Mouse (Mus musculus): ENCODE results near the gene Thtpa. TPM values are rescaled to one million over a fixed set of nuclear protein-coding genes. Genes with fewer than 3 reads are reported as not detected.
A peak's percentile ranks its signal among the peaks of the same experiment; 100 is the strongest.

Thtpa gene
- polyA plus RNA-seq, 1 experiment = 4.9 TPM

- Histone ChIP-seq H3K27me3 (ENCODE audit: control insufficient read depth, insufficient read depth, low read length) (no peaks in the 10 kb centered on the region), H3K36me3 (ENCODE audit: control insufficient read depth, insufficient read depth, low read length) (no peaks in the 10 kb centered on the region), H3K4me1 (ENCODE audit: control insufficient read depth, insufficient read depth, low read length) (peaks cover 2% of the 10 kb centered on the region; the same call in 1 of the 2 replicates), H3K4me3 (ENCODE audit: control insufficient read depth, low read depth, low read length) (no peak overlapping the region), H3K27ac (ENCODE audit: control insufficient read depth, insufficient read depth, low read depth, low read length) (no peak overlapping the region)
- TF ChIP-seq CTCF (IDR thresholded peaks at IDR 0.05; ENCODE audit: control insufficient read depth, insufficient read depth, insufficient replicate concordance, low read depth, low read length) = peak; percentile 59; the same call in 1 of the 2 replicates
- TF ChIP-seq POLR2A (IDR thresholded peaks at IDR 0.05; ENCODE audit: control insufficient read depth, low read depth, low read length) = no peak
Observed at GRCm38 (mm10) chr14:55121947-55122346, 27.4 kb downstream of the Thtpa start.

- Histone ChIP-seq H3K27me3 (ENCODE audit: control insufficient read depth, insufficient read depth, low read length) (no peaks in the 10 kb centered on the region), H3K36me3 (ENCODE audit: control insufficient read depth, insufficient read depth, low read length) (no peaks in the 10 kb centered on the region), H3K27ac (ENCODE audit: control insufficient read depth, insufficient read depth, low read depth, low read length) (no peak overlapping the region), H3K4me1 (ENCODE audit: control insufficient read depth, insufficient read depth, low read length) (peaks cover 2% of the 10 kb centered on the region; the same call in 1 of the 2 replicates), H3K4me3 (ENCODE audit: control insufficient read depth, low read depth, low read length) (no peak overlapping the region)
- TF ChIP-seq POLR2A (IDR thresholded peaks at IDR 0.05; ENCODE audit: control insufficient read depth, low read depth, low read length) (no peak), CTCF (IDR thresholded peaks at IDR 0.05; ENCODE audit: control insufficient read depth, insufficient read depth, insufficient replicate concordance, low read depth, low read length) (no peak)
Observed at GRCm38 (mm10) chr14:55122359-55122758, 27.8 kb downstream of the Thtpa start.

DNA sequence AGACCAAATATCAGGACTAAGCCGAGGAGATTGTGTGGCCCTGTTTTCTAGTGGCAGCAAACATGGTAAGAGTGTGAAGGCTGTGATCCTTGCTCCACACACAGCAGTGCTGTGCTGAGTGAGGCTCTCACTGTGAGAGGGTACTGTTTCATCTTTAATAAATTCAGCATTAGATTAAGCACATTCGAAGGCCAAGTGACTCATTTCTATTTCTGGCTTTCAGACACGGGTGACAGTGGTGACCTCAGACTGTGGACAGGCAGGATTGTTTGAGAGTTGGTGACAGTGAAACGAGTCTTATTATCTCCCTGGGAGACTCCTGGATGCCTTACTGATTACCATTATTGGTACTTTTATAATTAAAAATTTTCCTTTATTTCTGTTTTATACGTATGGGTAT, 31.1 kb downstream of the Thtpa start:
- no peak overlapping the region for H3K27ac ChIP-seq (ENCODE audit: control insufficient read depth, insufficient read depth, low read depth, low read length)
- H3K27me3 ChIP-seq (ENCODE audit: control insufficient read depth, insufficient read depth, low read length) = no peaks in the 10 kb centered on the region
- no peaks in the 10 kb centered on the region for H3K36me3 ChIP-seq (ENCODE audit: control insufficient read depth, insufficient read depth, low read length)
- no peak for TF ChIP-seq CTCF (IDR thresholded peaks at IDR 0.05; ENCODE audit: control insufficient read depth, insufficient read depth, insufficient replicate concordance, low read depth, low read length)
- no peak for TF ChIP-seq POLR2A (IDR thresholded peaks at IDR 0.05; ENCODE audit: control insufficient read depth, low read depth, low read length)
- H3K4me3 ChIP-seq (ENCODE audit: control insufficient read depth, low read depth, low read length) = no peak overlapping the region
- H3K4me1 ChIP-seq (ENCODE audit: control insufficient read depth, insufficient read depth, low read length) = no peaks in the 10 kb centered on the region

DNA sequence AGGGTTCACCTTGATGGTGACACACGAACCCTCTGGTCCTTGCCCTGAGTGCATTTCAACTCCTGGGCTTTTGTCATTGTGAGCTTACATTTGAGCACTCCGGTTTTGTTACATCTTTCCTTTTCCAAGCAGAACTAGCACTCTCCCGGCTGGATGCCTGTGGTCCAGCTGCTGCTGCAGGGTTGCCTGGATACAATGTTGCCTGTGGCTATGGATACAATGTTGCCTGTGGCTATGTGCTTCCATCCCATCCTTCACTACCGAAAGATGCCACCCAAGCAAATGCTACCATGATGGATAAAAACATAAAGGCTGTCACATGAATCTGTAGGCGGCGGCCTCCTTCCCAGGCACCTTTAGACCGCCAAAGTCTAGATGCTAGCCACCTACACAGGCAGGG, 31.9 kb downstream of the Thtpa start:
- TF ChIP-seq POLR2A (IDR thresholded peaks at IDR 0.05; ENCODE audit: control insufficient read depth, low read depth, low read length) (no peak), CTCF (IDR thresholded peaks at IDR 0.05; ENCODE audit: control insufficient read depth, insufficient read depth, insufficient replicate concordance, low read depth, low read length) (no peak)
- Histone ChIP-seq H3K4me3 (ENCODE audit: control insufficient read depth, low read depth, low read length) (no peak overlapping the region), H3K27ac (ENCODE audit: control insufficient read depth, insufficient read depth, low read depth, low read length) (no peak overlapping the region), H3K27me3 (ENCODE audit: control insufficient read depth, insufficient read depth, low read length) (no peaks in the 10 kb centered on the region), H3K4me1 (ENCODE audit: control insufficient read depth, insufficient read depth, low read length) (no peaks in the 10 kb centered on the region), H3K36me3 (ENCODE audit: control insufficient read depth, insufficient read depth, low read length) (no peaks in the 10 kb centered on the region)

- Histone ChIP-seq H3K4me3 (ENCODE audit: control insufficient read depth, low read depth, low read length) (no peak overlapping the region), H3K4me1 (ENCODE audit: control insufficient read depth, insufficient read depth, low read length) (no peaks in the 10 kb centered on the region), H3K27me3 (ENCODE audit: control insufficient read depth, insufficient read depth, low read length) (no peaks in the 10 kb centered on the region), H3K27ac (ENCODE audit: control insufficient read depth, insufficient read depth, low read depth, low read length) (no peak overlapping the region), H3K36me3 (ENCODE audit: control insufficient read depth, insufficient read depth, low read length) (no peaks in the 10 kb centered on the region)
- no peak for TF ChIP-seq CTCF (IDR thresholded peaks at IDR 0.05; ENCODE audit: control insufficient read depth, insufficient read depth, insufficient replicate concordance, low read depth, low read length)
- no peak for TF ChIP-seq POLR2A (IDR thresholded peaks at IDR 0.05; ENCODE audit: control insufficient read depth, low read depth, low read length)
Observed at GRCm38 (mm10) chr14:55135676-55136075, 41.1 kb downstream of the Thtpa start.

GRCm38 (mm10) chr14:55139313-55139712, 44.7 kb downstream of the Thtpa start:
- Histone ChIP-seq H3K4me3 (ENCODE audit: control insufficient read depth, low read depth, low read length) (no peak overlapping the region), H3K36me3 (ENCODE audit: control insufficient read depth, insufficient read depth, low read length) (no peaks in the 10 kb centered on the region), H3K27me3 (ENCODE audit: control insufficient read depth, insufficient read depth, low read length) (no peaks in the 10 kb centered on the region), H3K4me1 (ENCODE audit: control insufficient read depth, insufficient read depth, low read length) (no peaks in the 10 kb centered on the region), H3K27ac (ENCODE audit: control insufficient read depth, insufficient read depth, low read depth, low read length) (no peak overlapping the region)
- TF ChIP-seq POLR2A (IDR thresholded peaks at IDR 0.05; ENCODE audit: control insufficient read depth, low read depth, low read length) (no peak), CTCF (IDR thresholded peaks at IDR 0.05; ENCODE audit: control insufficient read depth, insufficient read depth, insufficient replicate concordance, low read depth, low read length) (no peak)

DNA sequence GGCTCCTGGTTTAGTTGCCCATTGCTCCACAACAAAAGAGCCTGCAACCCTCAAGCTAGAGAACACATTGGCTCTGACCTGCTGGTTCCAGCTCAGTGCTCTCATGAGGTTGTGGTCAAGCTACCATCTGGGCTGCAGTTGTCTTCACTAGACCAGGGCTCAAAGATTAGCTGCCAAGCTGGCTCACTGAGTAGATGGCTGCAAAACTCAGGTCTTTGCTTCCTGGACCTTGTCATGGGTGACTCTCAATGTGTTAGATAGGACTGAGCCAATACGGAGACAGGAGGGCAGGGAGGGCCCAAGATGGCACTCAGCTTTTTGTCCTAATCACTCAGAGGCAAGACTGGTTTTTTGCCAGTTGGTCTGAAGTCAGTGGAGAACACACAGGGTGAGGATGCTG, 51.7 kb downstream of the Thtpa start:
- no peak overlapping the region for H3K27ac ChIP-seq (ENCODE audit: control insufficient read depth, insufficient read depth, low read depth, low read length)

More for the DNA sequence above, 51.7 kb downstream of the Thtpa start:
- Histone ChIP-seq H3K4me3 (ENCODE audit: control insufficient read depth, low read depth, low read length) (no peak overlapping the region), H3K36me3 (ENCODE audit: control insufficient read depth, insufficient read depth, low read length) (no peaks in the 10 kb centered on the region), H3K4me1 (ENCODE audit: control insufficient read depth, insufficient read depth, low read length) (no peaks in the 10 kb centered on the region), H3K27me3 (ENCODE audit: control insufficient read depth, insufficient read depth, low read length) (no peaks in the 10 kb centered on the region)
- no peak for TF ChIP-seq CTCF (IDR thresholded peaks at IDR 0.05; ENCODE audit: control insufficient read depth, insufficient read depth, insufficient replicate concordance, low read depth, low read length)
- no peak for TF ChIP-seq POLR2A (IDR thresholded peaks at IDR 0.05; ENCODE audit: control insufficient read depth, low read depth, low read length)

Measured in testis, adult 2 months (tissue).